Mouse (Mus musculus) lung, postnatal 14 days (tissue): ENCODE data around the gene Pde12.

ENCODE experiments used
- DNase-seq: peaks from one replicate; pipeline ENCODE4 v3.0.0; 2021

The Pde12 gene

DNA sequence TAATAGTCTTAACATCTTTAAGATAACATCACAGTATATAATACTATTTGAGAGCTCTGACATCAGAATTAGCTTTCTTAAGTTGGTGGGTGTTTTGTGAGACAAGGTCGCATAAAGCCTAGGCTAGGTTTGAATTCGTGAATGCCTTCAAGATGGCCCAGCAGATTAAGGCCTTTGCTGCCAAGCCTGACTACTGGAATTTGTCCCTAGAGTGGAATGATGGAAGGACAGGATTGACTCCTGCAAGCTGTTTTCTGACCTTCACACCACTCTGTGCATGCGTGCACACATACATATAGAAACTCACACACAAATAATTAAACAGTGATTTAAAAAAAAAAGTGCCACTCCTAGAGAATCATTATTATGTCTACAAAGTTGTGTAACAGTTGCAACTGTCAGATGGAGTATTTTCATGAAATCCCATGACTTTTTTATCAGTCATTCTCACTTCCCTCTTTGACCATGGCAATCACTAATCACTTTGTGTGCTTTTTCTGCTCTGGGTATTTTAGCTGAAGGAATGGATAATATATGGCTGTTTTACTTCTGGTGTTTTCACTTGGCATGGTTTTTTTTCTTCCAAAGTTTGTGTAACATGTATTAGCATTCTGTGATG is 26.6 kb downstream of the Pde12 start:
- DNase-seq = no peak

DNA sequence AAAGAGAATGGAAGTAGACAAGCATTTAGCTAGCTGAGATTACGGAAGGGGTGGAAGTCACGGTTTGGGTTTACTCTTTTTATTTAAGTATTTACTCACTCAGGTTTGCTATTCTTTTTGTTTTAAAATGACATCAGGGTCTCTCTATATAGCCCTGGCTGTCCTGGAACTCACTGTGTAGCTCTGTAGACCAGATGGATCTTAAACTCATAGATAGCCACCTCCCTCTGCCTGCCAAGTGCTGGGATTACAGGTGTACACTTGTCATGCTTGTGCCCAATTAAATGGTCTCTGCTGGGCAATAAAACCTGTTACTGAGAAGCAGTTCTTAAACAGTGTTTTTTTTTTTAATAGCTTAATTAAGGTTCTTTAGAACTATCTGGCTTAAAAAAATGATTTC is 29.7 kb downstream of the Pde12 start:
- DNase-seq = no peak

DNA sequence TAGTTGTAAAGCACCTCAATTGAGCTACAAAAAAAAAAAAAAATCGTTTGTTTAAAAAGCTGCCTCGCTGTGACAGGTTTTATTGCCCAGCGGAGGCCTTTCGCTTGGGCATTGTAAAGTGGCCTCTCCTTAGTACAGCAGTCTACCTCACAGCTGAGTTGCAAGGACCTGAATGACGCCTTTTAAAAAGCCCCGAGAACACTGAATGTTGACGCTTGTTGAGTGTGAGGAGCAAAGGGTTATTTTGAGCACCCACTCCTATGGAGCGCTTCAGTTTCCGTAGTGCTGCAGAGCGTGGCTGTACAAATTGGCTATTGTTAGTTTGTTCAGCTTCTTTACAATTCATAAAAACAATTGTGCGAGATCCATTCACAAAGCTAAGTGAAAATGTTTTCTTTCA is 30.4 kb downstream of the Pde12 start:
- DNase-seq = no peak

DNA sequence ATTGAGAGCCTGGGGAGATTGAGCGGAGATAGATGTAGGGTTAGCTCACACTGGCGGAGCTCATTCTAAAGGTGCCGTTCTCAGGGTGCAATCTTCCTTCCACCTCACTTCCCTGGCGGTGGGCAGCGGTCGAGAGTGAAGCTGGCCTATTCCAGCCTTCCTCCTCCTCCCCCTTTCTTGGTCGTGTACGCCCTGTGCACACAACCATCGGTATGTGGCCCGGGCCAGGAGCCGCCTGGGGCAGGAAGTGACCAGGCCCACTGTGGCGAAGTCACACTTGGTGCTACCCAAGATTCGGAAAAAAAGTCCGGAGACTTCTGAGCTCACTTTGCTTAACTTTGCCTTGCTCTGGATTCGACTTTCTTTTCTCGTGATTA is 31.0 kb downstream of the Pde12 start:
- peak; percentile 67 for DNase-seq

DNA sequence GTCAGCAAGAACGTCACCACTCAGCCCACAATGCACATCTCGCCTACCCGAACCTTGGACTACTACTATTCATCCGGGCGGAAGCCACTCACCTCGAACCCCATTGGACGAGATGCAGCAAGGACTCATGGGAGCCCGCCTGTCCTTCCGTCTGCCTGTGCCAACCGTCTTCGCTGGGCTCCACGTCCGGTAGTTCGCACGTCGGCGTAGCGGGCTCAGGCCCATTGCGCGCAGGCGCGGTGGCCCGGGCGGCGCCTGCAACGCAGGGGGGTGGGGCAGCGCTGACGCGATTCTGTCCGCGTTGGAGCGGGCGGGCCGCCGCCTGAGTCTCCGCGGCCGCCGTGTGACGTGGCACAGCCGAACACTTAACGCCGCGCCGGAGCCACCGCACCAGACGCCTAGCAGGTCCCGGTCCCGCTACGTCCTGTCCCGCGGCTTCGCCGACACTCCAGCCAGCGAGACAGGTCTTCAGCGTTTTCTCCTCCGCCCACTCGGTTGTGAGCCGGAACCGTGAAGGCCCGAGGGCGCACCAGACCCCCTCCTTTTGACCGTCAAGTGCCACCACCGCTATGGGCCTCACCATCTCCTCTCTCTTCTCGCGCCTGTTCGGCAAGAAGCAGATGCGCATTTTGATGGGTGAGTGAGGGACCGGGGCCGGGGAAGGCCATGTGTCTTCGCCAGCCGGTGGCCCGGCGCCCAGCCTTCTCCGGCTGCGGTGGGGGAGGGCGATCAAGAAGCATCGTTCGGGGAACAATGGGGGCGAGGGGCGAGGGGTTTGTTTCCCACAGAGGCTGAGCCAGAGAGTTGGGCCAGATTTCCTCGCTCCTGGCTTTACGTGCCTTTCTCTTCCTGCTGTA is 31.6 kb downstream of the Pde12 start, which contains the start of gene Arf4:
Gene Arf4, plus strand, starts transcription at position 224 of the 857 bp plus-strand sequence.
- peak; percentile 97 for DNase-seq

DNA sequence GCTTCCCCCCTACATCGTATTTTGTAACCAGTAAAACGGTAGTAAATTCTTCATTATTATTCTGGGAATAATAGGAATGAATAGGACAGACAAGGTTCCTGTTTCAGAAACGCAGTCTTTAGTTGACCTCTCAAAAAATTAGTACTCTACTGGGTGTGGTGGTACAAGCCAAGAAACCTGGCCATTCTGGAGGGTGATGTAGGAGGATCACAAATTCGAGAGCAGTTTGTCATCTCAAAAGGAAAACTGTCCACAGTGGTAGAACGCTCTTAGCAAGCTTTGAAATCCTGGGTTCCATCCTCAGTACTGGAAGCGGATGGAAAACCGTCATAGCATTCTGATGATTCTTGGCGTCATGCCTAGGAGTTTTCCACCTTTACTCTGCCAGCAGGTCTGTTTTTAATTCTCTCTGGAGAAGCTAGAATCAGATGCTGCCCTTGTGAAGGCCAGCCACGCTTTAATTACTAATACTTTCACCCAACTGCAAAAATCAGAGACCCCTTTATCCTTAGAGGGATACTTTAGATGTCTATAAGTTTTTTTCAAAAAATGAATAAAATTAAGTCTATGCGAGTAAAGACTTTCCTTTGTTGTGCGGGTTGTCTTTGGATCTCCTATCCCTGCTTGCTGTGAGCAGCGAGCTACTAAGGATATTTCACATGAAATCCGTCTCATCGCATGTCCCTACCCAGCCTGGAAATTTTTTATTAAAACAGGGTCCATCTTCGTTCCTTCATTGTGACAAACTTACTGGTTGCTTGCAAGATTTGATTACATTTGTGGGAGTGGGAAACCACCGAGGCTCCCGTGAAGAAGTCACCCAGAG is 32.4 kb downstream of the Pde12 start:
- DNase-seq = no peak

DNA sequence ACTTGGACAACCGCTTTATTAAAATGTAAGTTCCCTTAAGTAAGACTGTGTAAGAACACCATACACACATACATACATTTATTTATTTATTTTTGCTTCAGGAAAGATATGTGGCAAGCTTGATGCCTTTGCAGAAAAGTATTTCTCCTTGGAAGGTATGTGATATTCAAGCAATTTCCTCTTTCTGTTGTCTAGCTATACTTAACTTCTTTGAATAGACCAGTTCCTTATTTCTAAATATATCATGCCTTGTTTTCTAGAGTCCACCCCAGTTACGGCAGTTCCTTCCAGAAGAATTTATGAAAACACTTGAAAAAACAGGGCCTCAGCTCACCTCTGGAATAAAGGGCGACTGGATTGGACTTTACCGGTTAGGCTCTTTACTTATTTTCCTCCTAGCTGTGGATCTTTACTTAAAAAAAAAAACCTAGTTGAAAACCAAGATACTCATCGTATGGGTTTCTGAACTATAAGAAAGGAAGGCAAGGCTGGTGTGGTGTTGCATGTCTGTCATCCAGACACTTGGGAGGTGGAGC is 43.0 kb downstream of the Pde12 start:
- no peak for DNase-seq

DNA sequence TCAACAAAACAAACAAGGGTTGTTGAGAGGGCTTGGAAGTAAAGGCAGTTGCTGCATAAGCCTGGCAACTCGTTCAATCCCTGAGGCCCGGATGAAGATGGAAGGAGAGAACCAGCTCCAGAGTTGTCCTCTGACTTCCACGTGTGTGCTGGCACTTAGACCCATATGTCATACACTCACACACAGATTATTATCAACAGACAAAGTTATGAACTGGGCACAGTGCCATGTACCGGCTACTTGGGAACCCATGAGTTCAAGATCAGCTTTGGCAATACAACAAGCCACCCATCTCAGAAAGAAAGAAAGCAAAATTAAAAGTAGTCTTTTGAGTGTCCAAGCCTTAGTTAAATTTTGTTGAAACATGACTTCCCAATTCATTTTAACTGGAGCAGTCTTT is 44.4 kb downstream of the Pde12 start:
- no peak for DNase-seq

DNA sequence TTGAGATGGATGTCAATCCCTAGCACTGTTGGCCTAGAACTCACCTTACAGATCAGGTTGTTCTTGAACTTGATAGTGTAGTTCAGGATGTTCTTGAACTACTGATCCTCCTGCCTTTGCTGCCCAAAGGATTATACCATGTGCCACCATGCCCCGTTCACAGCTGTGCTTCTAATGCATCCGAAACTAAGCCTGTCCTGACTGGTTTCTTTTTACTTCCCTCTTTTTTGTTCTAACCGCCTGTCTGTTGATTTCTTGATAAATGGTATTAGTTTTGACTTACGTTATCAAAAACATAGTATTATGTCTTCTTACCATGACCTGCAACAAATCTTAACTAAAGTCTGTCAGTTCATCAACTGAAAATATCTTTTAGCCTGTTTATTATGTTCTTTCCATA is 59.0 kb downstream of the Pde12 start:
- DNase-seq = no peak
